Mouse (Mus musculus): Measurements from ENCODE around the gene Ift52. TPM values are rescaled to one million over a fixed set of nuclear protein-coding genes. Genes with fewer than 3 reads are reported as not detected.

Ift52 gene
- polyA plus RNA-seq, 1 experiment from 2014 or later = 55.7 TPM

DNA sequence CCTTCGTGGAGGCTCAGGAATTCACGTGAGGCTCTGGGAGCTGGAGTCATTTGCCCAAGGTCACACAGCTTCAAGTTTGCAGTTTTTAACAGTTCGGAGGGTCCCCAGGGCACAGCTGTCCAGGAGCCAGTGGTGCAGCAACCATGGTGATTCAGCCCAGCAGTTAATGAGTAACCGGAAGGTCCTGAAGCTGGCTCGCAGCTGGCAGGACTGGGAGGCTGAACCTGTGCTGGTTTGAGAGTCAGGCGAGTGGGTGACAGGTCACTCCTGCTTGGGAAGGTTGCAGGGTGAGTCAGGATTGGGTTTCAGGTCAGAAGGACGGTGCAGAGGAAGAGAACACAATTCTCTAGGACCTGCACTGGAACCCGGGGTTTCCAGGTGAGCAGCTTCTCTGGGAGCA is 29.9 kb upstream of the Ift52 start, which contains the start of gene Sgk2:
Gene Sgk2, plus strand, starts transcription at position 113 of the 400 bp plus-strand sequence.
- H3K27ac ChIP-seq = no peak within 1 kb of the TSS
- no peak within 1 kb of the TSS for H3K4me3 ChIP-seq
- no peak for ATAC-seq (ENCODE audit: insufficient number of reproducible peaks, insufficient read depth, low FRiP score, low TSS enrichment)
- no peaks in the 10 kb centered on the region for H3K9me3 ChIP-seq
- H3K4me2 ChIP-seq (replicated peaks) = no peak within 1 kb of the TSS
- H3K4me1 ChIP-seq = no peaks in the 10 kb centered on the region
- no peak within 1 kb of the TSS for H3K9ac ChIP-seq
- 60% methylated on average over 8 of the region's 8 CpGs for WGBS
- no peaks in the 10 kb centered on the region for H3K27me3 ChIP-seq
- H3K36me3 ChIP-seq = no peaks in the 10 kb centered on the region

DNA sequence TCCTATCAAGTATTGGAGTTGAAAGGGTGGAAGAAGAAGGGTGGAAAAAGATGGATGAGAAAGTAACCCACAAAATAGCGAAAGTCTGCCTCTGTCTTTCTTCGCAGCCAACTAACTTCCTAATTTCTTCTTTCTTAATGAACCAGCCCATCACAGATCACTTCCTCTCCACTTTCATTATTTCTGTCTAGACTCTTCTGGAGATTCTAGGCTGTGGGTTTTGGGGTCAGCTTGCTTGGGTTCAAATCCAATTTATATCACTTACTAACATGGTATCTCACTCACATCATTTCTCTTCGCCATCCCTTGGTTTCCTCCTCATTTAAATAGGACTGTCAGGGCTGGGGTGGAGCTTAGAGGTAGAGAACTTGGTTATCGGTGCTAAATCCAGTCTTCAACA is 28.9 kb upstream of the Ift52 start:
- Histone ChIP-seq H3K4me2 (replicated peaks) (no peak overlapping the region), H3K9me3 (no peaks in the 10 kb centered on the region), H3K27ac (no peak overlapping the region), H3K4me3 (no peak overlapping the region), H3K36me3 (no peaks in the 10 kb centered on the region), H3K9ac (no peak overlapping the region), H3K4me1 (no peaks in the 10 kb centered on the region), H3K27me3 (no peaks in the 10 kb centered on the region)
- no peak for ATAC-seq (ENCODE audit: insufficient number of reproducible peaks, insufficient read depth, low FRiP score, low TSS enrichment)
- 86% methylated on average over 4 of the region's 4 CpGs for WGBS

DNA sequence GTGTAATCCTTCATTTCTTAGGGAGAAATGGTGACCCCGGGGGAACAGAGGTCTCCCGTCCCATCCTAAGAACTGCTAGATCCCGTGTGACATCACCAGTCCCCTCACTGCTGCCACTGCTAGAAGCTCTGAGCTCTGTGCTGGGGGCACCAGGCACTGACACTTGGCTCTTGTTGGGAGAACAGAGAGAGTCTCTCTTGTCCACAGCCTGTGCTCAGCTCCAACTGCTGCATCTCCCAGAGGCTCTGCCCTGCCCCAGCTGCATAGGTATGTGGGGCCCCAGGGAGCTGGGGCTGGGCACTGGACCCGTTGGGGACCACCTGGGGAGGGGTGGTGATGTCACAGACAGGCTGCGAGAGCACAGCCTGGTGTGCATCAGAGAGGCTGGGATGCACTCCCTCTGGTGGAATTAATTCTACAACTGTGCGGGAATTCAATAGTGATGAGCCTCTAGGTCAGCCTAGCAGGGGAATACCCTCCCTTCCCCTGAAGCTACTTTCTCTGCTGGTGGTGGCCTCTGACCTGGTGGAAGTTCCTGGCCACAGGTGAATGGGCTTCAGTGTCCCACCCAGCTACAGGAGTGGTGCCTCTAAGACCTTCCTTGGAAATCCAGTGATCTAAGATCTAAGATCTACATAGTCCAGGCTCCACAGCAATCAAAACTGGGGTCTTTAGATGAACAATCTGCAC is 25.6 kb upstream of the Ift52 start:
- Histone ChIP-seq H3K9ac (no peak overlapping the region), H3K9me3 (no peaks in the 10 kb centered on the region), H3K4me1 (no peaks in the 10 kb centered on the region), H3K27me3 (no peaks in the 10 kb centered on the region), H3K4me3 (no peak overlapping the region), H3K27ac (no peak overlapping the region), H3K36me3 (no peaks in the 10 kb centered on the region), H3K4me2 (replicated peaks) (no peak overlapping the region)
- no peak for ATAC-seq (ENCODE audit: insufficient number of reproducible peaks, insufficient read depth, low FRiP score, low TSS enrichment)
- WGBS = 34% methylated on average over 6 of the region's 6 CpGs

DNA sequence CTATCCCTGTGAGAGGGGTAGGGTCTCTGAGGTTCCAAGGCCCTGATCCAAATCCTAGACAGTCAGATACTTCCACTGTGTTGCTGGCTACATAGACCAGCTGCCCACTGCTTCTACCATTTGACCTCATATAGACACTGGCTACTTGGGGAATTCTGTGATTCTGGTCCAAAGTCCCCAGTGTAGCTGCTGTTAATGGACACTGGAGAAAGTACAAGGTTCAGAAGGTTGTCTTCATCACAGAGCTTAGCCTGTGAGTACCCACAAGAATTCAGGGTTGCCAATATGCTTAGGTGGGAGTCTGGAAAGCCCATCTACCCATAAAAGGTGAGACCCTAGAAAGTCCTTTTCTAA is 25.1 kb upstream of the Ift52 start:
- ATAC-seq (ENCODE audit: insufficient number of reproducible peaks, insufficient read depth, low FRiP score, low TSS enrichment) = no peak
- H3K4me1 ChIP-seq = no peaks in the 10 kb centered on the region
- no peak overlapping the region for H3K4me3 ChIP-seq
- no peak overlapping the region for H3K9ac ChIP-seq
- H3K4me2 ChIP-seq (replicated peaks) = no peak overlapping the region
- H3K36me3 ChIP-seq = no peaks in the 10 kb centered on the region
- H3K27me3 ChIP-seq = no peaks in the 10 kb centered on the region
- no peaks in the 10 kb centered on the region for H3K9me3 ChIP-seq
- no peak overlapping the region for H3K27ac ChIP-seq

DNA sequence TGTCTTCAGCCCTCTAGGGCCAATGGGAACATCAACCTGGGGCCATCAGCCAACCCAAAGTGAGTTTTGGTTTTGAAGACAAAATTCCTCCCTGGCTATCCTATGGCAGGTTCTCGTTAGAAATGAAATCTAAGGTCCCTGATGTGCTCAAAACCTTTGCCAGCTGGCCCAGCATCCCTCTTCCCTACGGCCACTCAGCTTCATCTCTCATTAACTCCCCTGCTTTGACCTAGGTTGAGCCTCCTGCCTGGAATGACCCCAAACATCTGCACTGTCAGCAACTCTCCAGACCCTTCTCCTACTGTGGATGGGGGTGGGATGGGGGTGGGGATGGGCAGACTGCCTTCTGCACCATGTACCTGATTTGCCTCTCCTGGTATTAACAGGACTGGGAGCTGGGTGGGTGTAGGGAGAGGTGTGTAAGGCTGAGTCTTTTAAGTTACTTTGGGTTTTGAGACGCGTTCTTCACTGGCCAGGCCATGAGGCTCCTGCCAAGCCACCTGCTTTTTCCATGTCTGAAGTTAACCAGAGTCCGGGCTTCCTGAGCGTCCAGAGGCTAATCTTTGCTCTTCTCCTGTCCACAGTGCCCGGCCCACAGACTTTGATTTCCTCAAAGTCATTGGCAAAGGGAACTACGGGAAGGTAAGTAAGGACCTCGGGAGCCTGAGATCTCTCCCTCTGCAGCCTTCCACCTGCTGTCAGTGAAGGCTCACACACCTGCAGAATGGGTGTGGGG is 23.1 kb upstream of the Ift52 start:
- Histone ChIP-seq H3K4me3 (no peak overlapping the region), H3K36me3 (no peaks in the 10 kb centered on the region), H3K9ac (no peak overlapping the region), H3K9me3 (no peaks in the 10 kb centered on the region), H3K4me1 (no peaks in the 10 kb centered on the region), H3K4me2 (replicated peaks) (no peak overlapping the region), H3K27ac (no peak overlapping the region), H3K27me3 (no peaks in the 10 kb centered on the region)
- no peak for ATAC-seq (ENCODE audit: insufficient number of reproducible peaks, insufficient read depth, low FRiP score, low TSS enrichment)
- 81% methylated on average over 9 of the region's 9 CpGs for WGBS

DNA sequence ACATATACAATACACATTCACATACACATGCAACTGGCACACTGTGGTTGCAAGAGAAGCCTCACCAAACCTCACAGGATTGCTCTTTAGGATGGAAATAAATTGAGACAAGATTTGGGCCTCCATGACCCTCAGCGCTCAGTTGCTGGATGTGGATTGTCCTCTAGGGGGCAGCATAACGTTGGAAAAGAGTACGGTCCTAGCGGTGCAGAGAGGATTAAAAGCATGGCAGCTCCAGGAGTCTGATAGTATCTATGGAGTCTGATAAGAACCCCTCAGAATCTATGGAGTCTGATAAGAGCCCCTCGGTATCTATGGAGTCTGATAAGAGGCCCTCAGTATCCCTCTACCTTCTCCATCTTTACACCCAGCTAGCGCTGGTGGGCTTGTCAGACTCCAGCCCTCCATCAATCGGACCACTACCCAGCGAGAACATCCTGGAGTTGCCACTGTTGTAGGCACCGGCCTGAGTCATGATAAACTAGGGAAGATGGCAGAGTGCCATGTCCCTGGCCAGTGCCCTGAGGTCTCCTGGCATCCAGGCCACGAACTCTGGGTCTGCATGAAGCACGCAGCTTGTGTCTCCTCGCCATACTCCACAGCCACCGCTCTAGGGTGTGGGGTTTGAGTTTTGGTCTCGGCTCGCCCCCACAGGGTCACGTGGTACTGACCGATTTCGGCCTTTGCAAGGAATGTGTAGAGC is 18.5 kb upstream of the Ift52 start:
- ATAC-seq (ENCODE audit: insufficient number of reproducible peaks, insufficient read depth, low FRiP score, low TSS enrichment) = no peak
- H3K4me3 ChIP-seq = peak overlapping the region; percentile 22; the same call in 1 of the 2 replicates
- peak overlapping the region; percentile 37 for H3K4me2 ChIP-seq (replicated peaks)
- H3K4me1 ChIP-seq = no peaks in the 10 kb centered on the region
- H3K9ac ChIP-seq = no peak overlapping the region
- H3K9me3 ChIP-seq = no peaks in the 10 kb centered on the region
- 33% methylated on average over 18 of the region's 18 CpGs for WGBS
- H3K27ac ChIP-seq = no peak overlapping the region
- no peaks in the 10 kb centered on the region for H3K27me3 ChIP-seq
- H3K36me3 ChIP-seq = no peaks in the 10 kb centered on the region

DNA sequence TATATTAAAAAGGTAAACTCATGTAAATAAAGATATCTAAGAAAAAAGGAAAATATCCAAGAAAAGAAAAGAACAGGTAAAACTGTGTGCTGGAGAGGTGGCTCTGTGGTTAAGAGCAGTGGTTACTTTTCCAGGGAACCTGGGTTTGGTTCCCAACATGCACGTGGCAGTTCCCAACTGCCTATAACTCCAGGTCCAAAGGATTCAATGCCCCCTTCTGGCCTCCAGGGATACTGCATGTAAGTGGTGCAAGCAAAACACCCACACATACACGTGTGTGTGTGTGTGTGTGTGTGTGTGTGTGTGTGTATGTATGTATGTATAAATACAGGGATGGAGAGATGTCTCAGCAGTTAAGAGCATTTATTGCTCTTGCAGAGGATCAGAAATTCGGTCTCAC is 17.4 kb upstream of the Ift52 start:
- Histone ChIP-seq H3K9me3 (no peaks in the 10 kb centered on the region), H3K9ac (no peak overlapping the region), H3K27me3 (no peaks in the 10 kb centered on the region), H3K4me3 (no peak overlapping the region), H3K36me3 (no peaks in the 10 kb centered on the region), H3K27ac (no peak overlapping the region), H3K4me2 (replicated peaks) (no peak overlapping the region), H3K4me1 (no peaks in the 10 kb centered on the region)
- 31% methylated on average over 3 of the region's 3 CpGs for WGBS
- ATAC-seq (ENCODE audit: insufficient number of reproducible peaks, insufficient read depth, low FRiP score, low TSS enrichment) = no peak

DNA sequence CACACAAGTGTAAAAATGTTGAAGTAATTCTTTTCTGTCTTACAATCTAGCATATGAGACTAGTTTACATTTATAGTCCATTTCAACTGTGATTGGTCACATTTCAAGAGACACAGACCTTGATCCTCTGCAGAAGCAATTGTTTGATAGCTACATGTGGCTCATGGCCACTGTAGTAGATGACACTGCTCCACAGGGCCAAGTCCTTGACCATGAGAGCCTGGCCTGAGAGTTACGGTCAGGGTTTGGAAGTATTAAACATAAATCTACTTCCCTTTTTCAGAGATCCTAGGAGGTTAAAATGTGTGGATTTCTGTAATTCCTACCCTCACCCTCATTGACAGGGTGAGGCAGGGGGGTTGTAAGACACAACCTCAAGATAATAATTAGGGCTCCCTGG is 16.1 kb upstream of the Ift52 start:
- no peak overlapping the region for H3K27ac ChIP-seq
- H3K4me1 ChIP-seq = no peaks in the 10 kb centered on the region
- 91% methylated on average over 1 of the region's 1 CpGs for WGBS
- no peak overlapping the region for H3K4me3 ChIP-seq
- H3K36me3 ChIP-seq = no peaks in the 10 kb centered on the region
- no peaks in the 10 kb centered on the region for H3K27me3 ChIP-seq
- no peaks in the 10 kb centered on the region for H3K9me3 ChIP-seq
- H3K9ac ChIP-seq = no peak overlapping the region
- no peak overlapping the region for H3K4me2 ChIP-seq (replicated peaks)
- no peak for ATAC-seq (ENCODE audit: insufficient number of reproducible peaks, insufficient read depth, low FRiP score, low TSS enrichment)

DNA sequence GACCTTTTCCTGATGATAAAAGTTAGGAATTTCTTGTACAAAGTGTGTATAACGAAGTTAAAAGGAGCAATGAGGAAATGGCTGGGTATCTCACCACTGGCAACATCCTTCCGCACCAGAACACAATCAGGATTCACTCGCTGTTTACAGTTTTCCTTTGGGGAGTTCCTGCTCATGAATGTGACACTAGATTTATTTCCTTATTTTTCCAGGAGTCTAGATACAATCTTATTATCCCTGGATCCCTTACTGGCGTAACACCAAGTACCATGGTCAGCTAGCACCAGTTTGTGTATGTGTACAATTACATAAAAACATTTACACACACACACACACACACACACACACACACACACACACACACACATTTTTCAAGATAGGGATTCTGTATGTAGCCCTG is 9.9 kb upstream of the Ift52 start:
- H3K4me3 ChIP-seq = no peak overlapping the region
- no peaks in the 10 kb centered on the region for H3K27me3 ChIP-seq
- H3K36me3 ChIP-seq = no peaks in the 10 kb centered on the region
- H3K27ac ChIP-seq = no peak overlapping the region
- 78% methylated on average over 4 of the region's 4 CpGs for whole genome bisulfite sequencing
- no peaks in the 10 kb centered on the region for H3K4me1 ChIP-seq
- H3K9ac ChIP-seq = no peak overlapping the region
- ATAC-seq (ENCODE audit: insufficient number of reproducible peaks, insufficient read depth, low FRiP score, low TSS enrichment) = no peak
- no peaks in the 10 kb centered on the region for H3K9me3 ChIP-seq
- H3K4me2 ChIP-seq (replicated peaks) = no peak overlapping the region

DNA sequence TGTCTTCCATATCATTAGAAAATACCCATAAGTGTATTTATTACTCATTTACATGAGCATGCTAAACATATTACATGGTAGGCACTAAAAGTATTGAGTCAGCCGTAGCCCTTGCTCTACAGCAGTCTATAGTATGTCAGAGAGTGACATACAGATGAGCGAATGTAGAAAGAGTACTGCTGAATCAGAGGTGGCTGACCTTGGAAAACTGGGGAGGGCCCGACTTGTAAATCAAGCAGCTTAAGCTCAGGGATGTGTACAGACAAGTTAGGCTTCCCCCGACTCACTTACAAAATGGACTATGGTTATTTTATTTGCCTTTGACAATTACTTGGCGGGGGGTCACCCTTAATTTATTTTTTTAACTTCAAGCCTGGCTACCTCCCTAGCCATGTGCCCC is 14.1 kb downstream of the Ift52 start:
- ATAC-seq (ENCODE audit: insufficient number of reproducible peaks, insufficient read depth, low FRiP score, low TSS enrichment) = no peak
- Histone ChIP-seq H3K9ac (no peak overlapping the region), H3K4me3 (no peak overlapping the region), H3K27ac (no peak overlapping the region), H3K4me1 (no peaks in the 10 kb centered on the region), H3K36me3 (peaks cover 76% of the 10 kb centered on the region), H3K4me2 (replicated peaks) (no peak overlapping the region), H3K9me3 (no peaks in the 10 kb centered on the region), H3K27me3 (no peaks in the 10 kb centered on the region)
- WGBS = 88% methylated on average over 5 of the region's 5 CpGs

DNA sequence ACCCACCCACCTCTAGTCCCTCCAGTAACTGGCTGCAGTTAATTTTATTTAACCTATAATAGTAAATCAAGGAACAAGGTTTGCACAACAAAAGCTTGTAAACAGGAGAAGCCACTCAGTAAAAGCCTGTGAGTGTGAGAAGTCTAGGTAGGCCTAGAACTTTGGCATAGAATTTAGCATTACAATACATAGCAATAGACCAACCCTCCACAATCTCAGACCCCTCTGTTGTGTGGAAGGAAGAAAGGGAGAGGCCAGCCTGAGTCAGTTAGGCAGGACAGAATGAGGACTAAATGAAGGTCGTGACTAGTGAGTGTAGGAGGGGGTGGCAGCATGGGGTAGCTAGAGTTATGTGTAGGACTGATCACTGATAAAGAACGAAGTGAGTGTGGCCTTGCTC is 14.6 kb downstream of the Ift52 start:
- Histone ChIP-seq H3K4me1 (no peaks in the 10 kb centered on the region), H3K9me3 (no peaks in the 10 kb centered on the region), H3K27ac (no peak overlapping the region), H3K36me3 (peaks cover 77% of the 10 kb centered on the region), H3K9ac (no peak overlapping the region), H3K27me3 (no peaks in the 10 kb centered on the region), H3K4me2 (replicated peaks) (no peak overlapping the region), H3K4me3 (no peak overlapping the region)
- no peak for ATAC-seq (ENCODE audit: insufficient number of reproducible peaks, insufficient read depth, low FRiP score, low TSS enrichment)
- WGBS = 84% methylated on average over 2 of the region's 2 CpGs

DNA sequence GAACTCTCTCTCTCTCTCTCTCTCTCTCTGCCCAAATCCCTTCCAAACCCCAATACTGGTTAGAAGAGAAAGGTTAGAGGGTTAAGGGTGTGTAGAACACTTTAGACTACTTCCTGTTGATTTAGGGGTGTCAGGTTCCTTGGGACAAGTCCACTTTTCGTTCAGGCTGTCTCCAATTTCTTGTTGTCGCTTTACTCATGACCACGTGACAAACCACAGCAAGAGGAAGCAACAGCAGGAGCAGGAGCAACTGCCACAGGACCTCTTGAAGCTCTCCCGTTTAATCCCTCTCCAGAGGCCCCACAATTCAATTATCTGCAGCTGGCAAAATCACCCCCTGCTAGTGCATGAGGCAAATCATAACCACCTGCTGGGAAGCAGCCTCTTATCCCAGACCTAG is 15.5 kb downstream of the Ift52 start:
- Histone ChIP-seq H3K4me1 (no peaks in the 10 kb centered on the region), H3K4me2 (replicated peaks) (no peak overlapping the region), H3K36me3 (peaks cover 83% of the 10 kb centered on the region), H3K27ac (no peak overlapping the region), H3K4me3 (no peak overlapping the region), H3K27me3 (no peaks in the 10 kb centered on the region), H3K9me3 (no peaks in the 10 kb centered on the region), H3K9ac (no peak overlapping the region)
- ATAC-seq (ENCODE audit: insufficient number of reproducible peaks, insufficient read depth, low FRiP score, low TSS enrichment) = no peak
- WGBS = 29% methylated on average over 4 of the region's 4 CpGs
